Mouse (Mus musculus) brown adipose tissue, adult 24 weeks (tissue): Measurements from ENCODE around the gene Xpo4. TPM values are rescaled to one million over a fixed set of nuclear protein-coding genes. Genes with fewer than 3 reads are reported as not detected.
"Not testable (repeated sequence)": the region's sequence is repeated elsewhere in the genome, so short reads cannot be mapped to it uniquely, and the experiment has no call there.

Source experiments
- H3K27ac ChIP-seq: fragments of 200-500 bp; replicated peaks from 2 replicates; pipeline ENCODE4 v1.5.1; 2012; ENCODE audit warnings: low read depth, mild to moderate bottlenecking, low read length
- H3K4me1 ChIP-seq: fragments of 200-500 bp; 2 replicates; pipeline ENCODE4 v1.6.1; 2012; ENCODE audit warnings: low read length, mixed read lengths; ENCODE audit not compliant: control insufficient read depth, insufficient read depth, insufficient read length
- H3K4me3 ChIP-seq: fragments of 200-500 bp; 2 replicates; pipeline ENCODE4 v1.5.1; 2012; ENCODE audit warnings: low read depth, mild to moderate bottlenecking, low read length, moderate library complexity; ENCODE audit not compliant: insufficient read depth
- polyA plus RNA-seq: library from polyadenylated mRNA; stranded (reverse); fragments of >200 nt; gene quantifications from 2 replicates; pipeline ENCODE4 v1.2.4, GENCODE M21; 2012; ENCODE audit not compliant: missing spikeins, insufficient read depth, insufficient read length

Xpo4 gene
- polyA plus RNA-seq, 1 experiment: 5.9 TPM

DNA sequence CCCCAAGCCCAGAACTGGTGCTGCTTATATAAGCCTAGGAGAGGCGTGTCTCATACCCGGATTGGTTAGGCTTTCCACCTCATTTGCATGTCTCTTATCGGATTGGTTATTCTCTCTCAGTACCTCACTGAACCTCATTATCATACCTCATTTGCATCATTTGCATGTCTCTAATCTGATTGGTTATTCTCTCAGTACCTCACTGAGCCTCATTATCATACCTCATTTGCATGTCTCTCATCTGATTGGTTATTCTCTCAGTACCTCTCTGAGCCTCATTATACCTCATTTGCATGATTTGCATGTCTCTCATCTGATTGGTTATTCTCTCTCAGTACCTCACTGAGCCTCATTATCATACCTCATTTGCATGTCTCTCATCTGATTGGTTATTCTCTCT, 8.7 kb downstream of the Xpo4 start:
- H3K4me3 ChIP-seq, H3K27ac ChIP-seq, H3K4me1 ChIP-seq: not testable (repeated sequence)

DNA sequence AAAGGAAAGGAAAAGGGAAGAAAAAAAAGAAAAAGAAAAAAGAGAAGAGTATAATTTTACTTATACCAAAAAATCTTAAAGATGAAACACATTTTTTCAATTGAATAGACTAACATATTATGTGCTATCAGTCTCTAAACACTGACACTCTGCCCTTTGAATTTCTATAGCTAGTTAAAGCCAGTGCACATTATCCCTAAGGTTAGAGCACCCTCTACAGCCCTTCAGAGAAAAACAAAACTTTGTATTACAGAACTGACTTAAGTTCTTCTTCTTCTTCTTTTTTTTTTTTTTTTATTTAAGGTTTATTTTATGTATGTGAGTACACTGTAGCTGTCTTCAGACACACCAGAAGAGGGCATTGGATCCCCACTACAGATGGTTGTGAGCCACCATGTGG, 15.7 kb downstream of the Xpo4 start:
- Histone ChIP-seq H3K4me1 (no peaks in the 10 kb centered on the region), H3K27ac (no peak overlapping the region), H3K4me3 (no peak overlapping the region)

DNA sequence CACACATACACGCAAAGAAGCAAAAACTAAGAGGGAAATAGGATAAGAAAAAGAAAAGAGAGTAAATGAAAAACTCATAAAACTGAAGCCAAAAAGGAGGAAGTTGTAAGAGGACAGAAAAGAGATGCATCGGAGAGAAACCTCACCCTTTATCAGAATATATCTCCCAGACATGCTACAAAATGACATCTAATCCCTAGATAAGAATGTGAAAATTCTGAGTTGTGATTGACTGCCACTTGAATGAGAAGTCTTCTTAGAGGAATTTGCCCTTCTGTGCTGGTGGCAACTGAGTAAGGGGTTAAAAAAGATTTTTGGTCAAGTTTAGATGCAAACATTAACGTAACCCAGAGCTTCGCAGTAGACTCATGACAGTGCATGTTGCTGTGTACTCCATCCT, 19.1 kb downstream of the Xpo4 start:
- Histone ChIP-seq H3K4me3 (no peak overlapping the region), H3K27ac (no peak overlapping the region), H3K4me1 (no peaks in the 10 kb centered on the region)

DNA sequence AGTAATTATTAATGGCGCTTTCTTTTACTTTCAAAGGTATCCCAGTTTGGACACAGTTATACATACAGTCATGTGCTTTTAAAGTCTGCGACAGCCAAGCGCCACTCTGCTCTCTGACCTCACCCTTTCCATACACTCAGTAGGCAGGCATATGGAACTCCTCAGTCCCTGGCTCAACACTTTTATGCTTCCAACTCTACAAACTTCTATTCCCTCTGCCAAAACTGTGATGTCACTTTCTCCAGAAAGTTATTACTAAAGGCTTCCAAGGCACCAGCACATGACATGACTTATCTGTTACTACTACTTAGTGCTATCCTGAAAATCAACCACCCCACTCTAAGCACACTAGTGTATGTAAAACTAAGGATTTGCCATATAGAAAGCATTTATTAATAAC, 26.1 kb downstream of the Xpo4 start:
- Histone ChIP-seq H3K4me3 (no peak overlapping the region), H3K27ac (no peak overlapping the region), H3K4me1 (no peaks in the 10 kb centered on the region)

DNA sequence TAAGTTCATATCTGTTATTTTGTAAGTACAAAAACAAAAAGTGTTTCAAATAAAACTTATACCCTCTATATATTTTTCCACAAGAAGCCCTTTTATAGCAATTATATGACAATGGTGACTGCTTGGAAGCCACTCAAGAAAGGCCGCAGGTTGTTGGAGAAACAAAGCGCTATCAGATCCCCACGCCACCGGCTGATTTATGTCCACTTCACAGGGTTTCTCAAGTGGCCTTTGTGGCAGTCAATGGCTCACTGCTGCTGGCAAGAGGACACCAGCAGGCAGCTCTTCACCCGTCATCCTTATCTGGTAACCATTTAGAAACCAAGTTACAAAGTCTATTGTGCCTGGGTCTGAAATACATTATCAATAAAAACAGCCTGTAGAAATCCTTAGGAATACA, 31.1 kb downstream of the Xpo4 start:
- H3K27ac ChIP-seq: no peak overlapping the region
- H3K4me1 ChIP-seq: no peaks in the 10 kb centered on the region
- no peak overlapping the region for H3K4me3 ChIP-seq

DNA sequence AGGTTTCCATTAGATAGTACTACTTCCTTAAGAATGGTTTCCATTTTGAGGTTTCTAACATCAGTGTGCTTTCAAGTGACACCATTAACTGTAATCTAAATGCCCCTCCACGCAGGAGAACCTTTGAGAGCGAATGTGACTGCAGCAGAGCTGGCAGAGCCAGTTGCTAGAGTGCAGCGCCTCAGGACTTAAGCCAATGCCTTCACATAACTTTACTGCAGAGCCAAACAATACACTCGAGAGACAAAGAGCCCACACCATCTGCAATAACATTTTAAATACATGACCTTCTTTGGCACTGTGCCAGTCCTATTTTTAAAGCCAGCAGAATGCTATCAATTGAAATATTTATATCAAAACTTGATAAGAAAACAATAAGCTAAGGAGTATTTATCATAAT, 35.6 kb downstream of the Xpo4 start:
- Histone ChIP-seq H3K4me3 (no peak overlapping the region), H3K4me1 (no peaks in the 10 kb centered on the region), H3K27ac (no peak overlapping the region)

DNA sequence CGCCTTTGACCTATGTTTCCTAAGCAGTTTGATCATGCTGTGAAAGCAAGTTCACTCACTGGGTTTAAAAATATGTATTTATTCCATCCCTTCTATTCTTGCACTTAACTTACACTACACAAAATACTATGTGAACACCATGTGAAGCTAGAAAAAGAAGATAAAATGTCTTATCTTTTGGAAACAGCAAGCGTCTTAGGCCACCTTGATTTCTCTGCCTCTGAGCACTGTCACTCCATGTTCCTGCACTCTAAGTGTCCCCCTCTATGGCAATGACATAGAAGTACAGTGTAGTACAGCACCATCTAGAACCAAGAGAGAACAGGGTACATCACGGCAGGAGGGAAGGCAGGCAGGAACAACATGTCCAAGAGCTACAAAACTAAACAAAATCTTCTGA, 42.3 kb downstream of the Xpo4 start:
- H3K4me3 ChIP-seq: no peak overlapping the region
- no peaks in the 10 kb centered on the region for H3K4me1 ChIP-seq

DNA sequence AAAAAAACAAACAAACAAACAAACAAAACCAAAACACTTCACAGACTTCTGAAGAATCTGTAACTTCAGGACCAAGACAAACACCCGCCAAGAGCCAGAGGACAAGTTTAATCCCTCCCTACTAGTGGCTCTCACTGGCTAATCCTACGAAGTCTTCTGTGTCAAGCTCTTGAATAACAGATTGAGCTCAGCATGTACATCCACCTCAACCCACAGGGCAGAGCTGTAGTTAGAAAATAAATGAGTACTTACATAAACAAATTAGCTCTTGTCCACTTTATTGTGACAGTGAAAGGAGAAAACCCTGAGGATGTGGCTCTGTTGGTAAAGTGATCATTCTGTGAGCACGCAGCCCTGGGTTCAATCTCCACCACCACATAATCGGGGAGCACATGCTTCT, 43.5 kb downstream of the Xpo4 start:
- Histone ChIP-seq H3K4me1 (no peaks in the 10 kb centered on the region), H3K4me3 (no peak overlapping the region), H3K27ac (no peak overlapping the region)

More for the DNA sequence above, 42.3 kb downstream of the Xpo4 start:
- H3K27ac ChIP-seq: no peak overlapping the region

DNA sequence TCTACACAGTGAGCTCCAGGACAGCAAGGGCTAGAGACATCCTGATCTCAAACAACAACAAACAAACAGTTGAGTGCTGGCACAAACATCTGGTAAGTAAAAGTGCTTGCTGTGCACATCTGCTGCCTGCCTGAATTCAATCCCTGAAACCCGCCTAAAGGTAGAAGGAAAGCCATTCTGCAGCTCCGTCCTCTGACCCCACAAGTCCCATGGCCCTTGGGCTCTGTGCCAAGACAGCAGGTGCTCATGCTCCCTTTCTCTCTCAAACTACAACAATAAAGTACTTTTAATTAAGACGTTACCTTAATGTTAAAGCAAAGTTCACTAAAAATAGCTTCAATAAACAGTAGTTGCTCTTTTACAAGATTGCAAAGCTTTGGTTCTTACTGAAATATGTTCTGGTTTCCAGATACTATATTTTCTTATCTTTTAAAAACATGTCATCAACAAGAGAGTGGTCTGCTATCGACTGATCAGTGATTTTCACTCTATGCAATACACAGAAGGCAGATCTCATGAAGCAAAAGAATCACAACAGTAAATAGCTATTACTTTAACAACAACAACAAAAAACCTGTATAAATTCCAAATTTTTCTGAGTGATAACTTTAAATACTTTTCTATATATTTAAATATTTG, 44.5 kb downstream of the Xpo4 start:
- Histone ChIP-seq H3K27ac (no peak overlapping the region), H3K4me3 (no peak overlapping the region), H3K4me1 (no peaks in the 10 kb centered on the region)

DNA sequence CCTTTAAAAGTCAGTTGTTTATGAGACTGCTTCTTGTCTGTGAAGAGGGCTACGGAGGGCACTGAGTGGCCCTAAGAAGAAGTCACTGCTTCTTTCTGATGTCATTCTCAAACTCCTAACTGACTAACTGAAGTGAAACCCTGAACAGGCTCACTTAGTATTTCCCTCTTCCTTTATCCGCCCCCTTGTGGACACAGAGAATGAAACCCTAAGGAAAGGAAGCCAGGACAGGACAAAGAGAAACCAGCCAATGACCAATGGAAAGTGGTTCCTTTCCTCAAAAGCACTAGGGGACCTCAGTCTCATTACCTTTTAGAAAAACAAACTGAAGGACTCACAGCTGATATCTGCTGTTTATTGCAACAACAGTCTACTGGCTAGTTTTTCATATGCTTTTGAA, 45.7 kb downstream of the Xpo4 start:
- Histone ChIP-seq H3K4me1 (no peaks in the 10 kb centered on the region), H3K4me3 (no peak overlapping the region), H3K27ac (no peak overlapping the region)

DNA sequence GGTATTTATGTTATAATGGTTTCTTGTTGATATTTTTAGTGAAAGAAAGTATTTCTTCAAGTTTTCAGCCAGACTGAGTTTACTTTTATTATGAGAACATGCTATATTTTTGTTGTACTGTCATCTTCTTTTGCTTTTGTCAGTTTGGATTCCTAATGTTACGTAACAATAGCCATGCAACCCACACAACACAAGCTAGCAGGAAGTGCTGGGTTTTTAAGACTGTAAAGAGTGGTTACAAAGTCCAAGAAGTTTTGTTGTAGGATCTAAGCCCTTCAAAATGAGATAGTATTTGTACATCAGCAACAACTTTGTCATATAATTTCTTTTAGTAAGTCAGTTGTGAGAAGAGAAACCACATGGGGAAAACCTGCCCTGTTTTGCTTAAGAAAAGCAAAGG, 47.6 kb downstream of the Xpo4 start:
- H3K4me3 ChIP-seq: no peak overlapping the region
- no peak overlapping the region for H3K27ac ChIP-seq

DNA sequence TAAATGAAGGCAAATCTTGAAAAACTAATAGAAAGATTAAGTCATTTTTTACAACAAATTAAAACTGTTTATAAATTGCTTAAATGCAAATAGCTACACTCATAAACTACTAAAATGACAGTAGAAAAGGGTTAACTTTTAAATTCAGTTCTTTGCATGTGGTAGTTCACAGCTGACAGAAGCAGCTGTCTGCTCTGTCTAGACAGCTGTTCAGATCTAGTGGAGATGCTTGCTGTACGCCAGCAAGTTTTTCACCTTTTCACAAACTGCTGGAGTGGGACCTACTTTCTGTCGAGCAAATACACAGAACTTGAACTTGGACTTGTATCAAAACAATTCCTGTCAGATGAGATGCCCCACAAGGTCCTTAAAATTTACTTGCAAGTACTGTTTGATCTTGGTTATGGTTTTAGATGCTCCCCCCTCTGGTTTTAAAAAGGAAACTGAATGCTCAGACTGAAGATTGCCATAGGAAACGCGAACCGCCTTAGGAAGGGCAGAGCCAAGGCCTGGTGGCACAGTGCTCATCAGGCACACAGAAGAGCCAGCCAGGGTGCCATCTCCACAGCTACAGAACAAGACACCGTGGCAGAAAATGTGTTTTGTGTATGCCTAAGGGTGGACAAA, 48.8 kb downstream of the Xpo4 start:
- H3K4me1 ChIP-seq: no peaks in the 10 kb centered on the region

More for the DNA sequence above, 47.6 kb downstream of the Xpo4 start:
- no peaks in the 10 kb centered on the region for H3K4me1 ChIP-seq

DNA sequence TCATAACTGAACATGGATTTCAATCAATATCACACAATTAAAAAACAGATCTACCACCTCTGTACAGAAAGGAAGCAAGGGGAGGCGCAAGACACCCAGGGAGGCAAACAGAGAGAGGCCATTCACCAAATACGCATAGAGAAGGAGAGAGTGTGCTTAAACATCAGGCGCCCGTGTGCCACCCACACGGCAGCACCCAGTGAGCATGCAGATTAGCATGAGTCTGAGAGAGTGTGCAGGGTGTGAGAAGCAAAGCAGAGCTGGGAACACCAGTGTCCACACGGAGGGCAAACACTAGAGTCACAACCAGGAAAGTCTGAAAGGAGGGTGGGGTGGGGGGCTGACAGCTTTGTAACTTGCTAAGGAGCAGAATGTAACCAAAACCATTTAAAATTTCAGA, 49.4 kb downstream of the Xpo4 start:
- Histone ChIP-seq H3K4me1 (no peaks in the 10 kb centered on the region), H3K4me3 (no peak overlapping the region), H3K27ac (no peak overlapping the region)

More for the DNA sequence above, 48.8 kb downstream of the Xpo4 start:
- Histone ChIP-seq H3K4me3 (no peak overlapping the region), H3K27ac (no peak overlapping the region)

DNA sequence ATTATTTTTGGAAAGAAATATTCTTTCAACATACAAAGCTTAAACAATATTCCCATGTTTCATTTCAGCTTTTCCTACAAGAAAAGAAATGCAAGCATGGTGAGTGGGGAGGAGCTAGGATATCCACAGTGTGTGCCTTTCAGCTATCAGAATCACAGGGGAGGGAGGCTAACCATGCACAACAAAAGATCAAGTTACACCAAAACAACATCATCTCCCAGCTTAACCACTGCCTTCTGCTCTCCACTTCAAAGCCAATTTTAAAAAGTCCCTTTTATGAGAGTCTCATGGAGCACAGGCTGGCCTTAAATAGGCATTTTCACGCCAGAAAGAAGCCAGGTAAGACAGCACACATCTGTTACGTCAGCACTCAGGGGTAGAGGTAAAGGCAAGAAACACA, 54.2 kb downstream of the Xpo4 start:
- Histone ChIP-seq H3K4me3 (no peak overlapping the region), H3K4me1 (no peaks in the 10 kb centered on the region), H3K27ac (no peak overlapping the region)

DNA sequence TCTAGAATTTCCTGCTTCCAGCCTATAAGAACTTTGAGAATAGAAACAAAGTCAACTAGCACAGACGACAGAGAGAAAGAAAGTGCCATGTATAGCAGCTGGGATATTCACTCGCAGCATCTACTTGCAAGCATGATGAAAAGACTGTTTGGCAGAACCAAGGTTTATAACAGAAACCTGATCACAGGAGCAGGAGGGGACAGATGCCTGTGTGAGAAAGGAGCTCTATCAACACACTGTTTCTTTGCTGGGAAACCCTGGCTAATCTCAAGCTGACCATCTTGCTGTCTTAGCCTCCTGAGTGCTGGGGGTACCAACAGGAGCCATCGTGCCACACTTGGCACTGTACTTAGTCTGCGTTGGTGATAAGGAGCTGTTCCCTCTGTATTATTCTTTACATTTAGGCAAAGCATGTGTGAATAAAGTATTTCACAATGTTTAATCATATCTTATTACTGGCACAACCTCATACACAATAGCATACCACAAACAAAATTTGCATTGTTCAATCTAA, 55.4 kb downstream of the Xpo4 start:
- H3K27ac ChIP-seq: no peak overlapping the region
- no peak overlapping the region for H3K4me3 ChIP-seq
- H3K4me1 ChIP-seq: no peaks in the 10 kb centered on the region

DNA sequence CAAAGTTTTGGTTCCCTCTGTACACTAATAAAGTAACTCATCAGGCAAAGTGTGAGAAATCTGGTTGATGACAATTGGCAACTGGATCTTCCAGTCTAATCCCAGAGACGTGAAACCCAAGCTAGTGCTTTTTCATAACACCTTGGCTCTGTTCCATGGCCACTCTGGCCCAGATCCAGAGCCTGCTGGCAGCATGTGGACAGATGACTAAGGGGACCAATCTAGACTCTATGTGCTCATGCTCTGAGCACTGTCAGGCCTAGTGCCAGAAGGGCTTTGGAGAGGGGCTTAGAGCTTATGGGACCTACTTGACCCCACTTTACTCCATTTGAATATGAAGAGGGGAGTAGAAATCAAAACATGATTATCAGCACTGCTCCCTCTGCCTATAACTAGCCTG, 57.7 kb downstream of the Xpo4 start:
- Histone ChIP-seq H3K27ac (no peak overlapping the region), H3K4me1 (no peaks in the 10 kb centered on the region), H3K4me3 (no peak overlapping the region)
